Mouse (Mus musculus): Measurements from ENCODE around the gene Frmd6. TPM values are rescaled to one million over a fixed set of nuclear protein-coding genes. Genes with fewer than 3 reads are reported as not detected.

Frmd6 gene
- polyA plus RNA-seq, 1 experiment from 2014 or later, result 68.9 TPM

GRCm38 (mm10) chr12:70799231-70800002 lies 25.9 kb upstream of the Frmd6 start:
- peak overlapping the region; percentile 5; the same call in 1 of the 2 replicates for H3K4me2 ChIP-seq (ENCODE audit: low read depth, low read length)
- DNase-seq (ENCODE audit: low spot score) (peak; percentile 49), ATAC-seq (replicated peaks; ENCODE audit: insufficient number of reproducible peaks, low FRiP score, low TSS enrichment, low read depth) (no peak)
- H3K4me1 ChIP-seq (ENCODE audit: control insufficient read depth, insufficient read depth, low read length), result peaks cover 6% of the 10 kb centered on the region
- no peaks in the 10 kb centered on the region for H3K36me3 ChIP-seq (replicated peaks; ENCODE audit: control insufficient read depth, insufficient read depth, low read depth, low read length)
- H3K27me3 ChIP-seq (ENCODE audit: control insufficient read depth, insufficient read depth, low read length), result no peaks in the 10 kb centered on the region
- H3K9ac ChIP-seq (replicated peaks; ENCODE audit: low read length), result no peak overlapping the region
- no peak overlapping the region for H3K4me3 ChIP-seq (ENCODE audit: low read depth, low read length)
- H3K27ac ChIP-seq (replicated peaks; ENCODE audit: low read depth, low read length), result no peak overlapping the region
- no peaks in the 10 kb centered on the region for H3K9me3 ChIP-seq (replicated peaks; ENCODE audit: control insufficient read depth, low read length)
- 38% methylated on average over 19 of the region's 19 CpGs for WGBS

GRCm38 (mm10) chr12:70800086-70800485 lies 25.2 kb upstream of the Frmd6 start:
- no peak overlapping the region for H3K9ac ChIP-seq (replicated peaks; ENCODE audit: low read length)
- no peaks in the 10 kb centered on the region for H3K9me3 ChIP-seq (replicated peaks; ENCODE audit: control insufficient read depth, low read length)
- ATAC-seq (replicated peaks; ENCODE audit: insufficient number of reproducible peaks, low FRiP score, low TSS enrichment, low read depth), result no peak
- DNase-seq (ENCODE audit: low spot score), result no peak
- no peak overlapping the region for H3K4me3 ChIP-seq (ENCODE audit: low read depth, low read length)
- H3K36me3 ChIP-seq (replicated peaks; ENCODE audit: control insufficient read depth, insufficient read depth, low read depth, low read length), result no peaks in the 10 kb centered on the region
- no peak overlapping the region for H3K27ac ChIP-seq (replicated peaks; ENCODE audit: low read depth, low read length)
- H3K4me1 ChIP-seq (ENCODE audit: control insufficient read depth, insufficient read depth, low read length), result peaks cover 5% of the 10 kb centered on the region; the same call in 1 of the 2 replicates
- WGBS, result 82% methylated on average over 8 of the region's 8 CpGs
- no peak overlapping the region for H3K4me2 ChIP-seq (ENCODE audit: low read depth, low read length)
- no peaks in the 10 kb centered on the region for H3K27me3 ChIP-seq (ENCODE audit: control insufficient read depth, insufficient read depth, low read length)

GRCm38 (mm10) chr12:70801361-70801760 lies 24.0 kb upstream of the Frmd6 start:
- Histone ChIP-seq H3K4me3 (ENCODE audit: low read depth, low read length) (no peak overlapping the region), H3K36me3 (replicated peaks; ENCODE audit: control insufficient read depth, insufficient read depth, low read depth, low read length) (no peaks in the 10 kb centered on the region), H3K4me1 (ENCODE audit: control insufficient read depth, insufficient read depth, low read length) (peaks cover 4% of the 10 kb centered on the region; the same call in 1 of the 2 replicates), H3K9ac (replicated peaks; ENCODE audit: low read length) (no peak overlapping the region), H3K27me3 (ENCODE audit: control insufficient read depth, insufficient read depth, low read length) (no peaks in the 10 kb centered on the region), H3K9me3 (replicated peaks; ENCODE audit: control insufficient read depth, low read length) (no peaks in the 10 kb centered on the region), H3K27ac (replicated peaks; ENCODE audit: low read depth, low read length) (no peak overlapping the region), H3K4me2 (ENCODE audit: low read depth, low read length) (no peak overlapping the region)
- no peak for ATAC-seq (replicated peaks; ENCODE audit: insufficient number of reproducible peaks, low FRiP score, low TSS enrichment, low read depth)
- WGBS, result 74% methylated on average over 8 of the region's 8 CpGs
- no peak for DNase-seq (ENCODE audit: low spot score)

GRCm38 (mm10) chr12:70803494-70803893 lies 21.8 kb upstream of the Frmd6 start:
- ATAC-seq (replicated peaks; ENCODE audit: insufficient number of reproducible peaks, low FRiP score, low TSS enrichment, low read depth) (no peak), DNase-seq (ENCODE audit: low spot score) (no peak)
- 73% methylated on average over 4 of the region's 4 CpGs for WGBS

GRCm38 (mm10) chr12:70804989-70805388 lies 20.3 kb upstream of the Frmd6 start:
- Histone ChIP-seq H3K9ac (replicated peaks; ENCODE audit: low read length) (no peak overlapping the region), H3K27me3 (ENCODE audit: control insufficient read depth, insufficient read depth, low read length) (no peaks in the 10 kb centered on the region), H3K9me3 (replicated peaks; ENCODE audit: control insufficient read depth, low read length) (no peaks in the 10 kb centered on the region), H3K36me3 (replicated peaks; ENCODE audit: control insufficient read depth, insufficient read depth, low read depth, low read length) (no peaks in the 10 kb centered on the region), H3K4me2 (ENCODE audit: low read depth, low read length) (no peak overlapping the region), H3K4me1 (ENCODE audit: control insufficient read depth, insufficient read depth, low read length) (no peaks in the 10 kb centered on the region), H3K4me3 (ENCODE audit: low read depth, low read length) (no peak overlapping the region), H3K27ac (replicated peaks; ENCODE audit: low read depth, low read length) (no peak overlapping the region)
- ATAC-seq (replicated peaks; ENCODE audit: insufficient number of reproducible peaks, low FRiP score, low TSS enrichment, low read depth) (no peak), DNase-seq (ENCODE audit: low spot score) (no peak)
- 73% methylated on average over 2 of the region's 2 CpGs for WGBS

More at GRCm38 (mm10) chr12:70803494-70803893, 21.8 kb upstream of the Frmd6 start:
- Histone ChIP-seq H3K9me3 (replicated peaks; ENCODE audit: control insufficient read depth, low read length) (no peaks in the 10 kb centered on the region), H3K4me2 (ENCODE audit: low read depth, low read length) (no peak overlapping the region), H3K27me3 (ENCODE audit: control insufficient read depth, insufficient read depth, low read length) (no peaks in the 10 kb centered on the region), H3K27ac (replicated peaks; ENCODE audit: low read depth, low read length) (no peak overlapping the region), H3K4me3 (ENCODE audit: low read depth, low read length) (no peak overlapping the region), H3K9ac (replicated peaks; ENCODE audit: low read length) (no peak overlapping the region), H3K36me3 (replicated peaks; ENCODE audit: control insufficient read depth, insufficient read depth, low read depth, low read length) (no peaks in the 10 kb centered on the region), H3K4me1 (ENCODE audit: control insufficient read depth, insufficient read depth, low read length) (peaks cover 4% of the 10 kb centered on the region; the same call in 1 of the 2 replicates)

GRCm38 (mm10) chr12:70807543-70807942 lies 17.8 kb upstream of the Frmd6 start:
- WGBS, result 26% methylated on average over 5 of the region's 5 CpGs

GRCm38 (mm10) chr12:70807975-70808374 lies 17.3 kb upstream of the Frmd6 start:
- H3K36me3 ChIP-seq (replicated peaks; ENCODE audit: control insufficient read depth, insufficient read depth, low read depth, low read length), result no peaks in the 10 kb centered on the region
- no peaks in the 10 kb centered on the region for H3K27me3 ChIP-seq (ENCODE audit: control insufficient read depth, insufficient read depth, low read length)
- H3K9ac ChIP-seq (replicated peaks; ENCODE audit: low read length), result no peak overlapping the region
- H3K27ac ChIP-seq (replicated peaks; ENCODE audit: low read depth, low read length), result no peak overlapping the region
- WGBS, result 55% methylated on average over 6 of the region's 6 CpGs
- ATAC-seq (replicated peaks; ENCODE audit: insufficient number of reproducible peaks, low FRiP score, low TSS enrichment, low read depth), result no peak
- no peaks in the 10 kb centered on the region for H3K4me1 ChIP-seq (ENCODE audit: control insufficient read depth, insufficient read depth, low read length)
- H3K9me3 ChIP-seq (replicated peaks; ENCODE audit: control insufficient read depth, low read length), result no peaks in the 10 kb centered on the region
- no peak overlapping the region for H3K4me2 ChIP-seq (ENCODE audit: low read depth, low read length)
- no peak overlapping the region for H3K4me3 ChIP-seq (ENCODE audit: low read depth, low read length)
- DNase-seq (ENCODE audit: low spot score), result no peak

More at GRCm38 (mm10) chr12:70807543-70807942, 17.8 kb upstream of the Frmd6 start:
- peak; percentile 67 for DNase-seq (ENCODE audit: low spot score)
- Histone ChIP-seq H3K27me3 (ENCODE audit: control insufficient read depth, insufficient read depth, low read length) (no peaks in the 10 kb centered on the region), H3K4me2 (ENCODE audit: low read depth, low read length) (no peak overlapping the region), H3K4me3 (ENCODE audit: low read depth, low read length) (no peak overlapping the region), H3K9ac (replicated peaks; ENCODE audit: low read length) (no peak overlapping the region), H3K36me3 (replicated peaks; ENCODE audit: control insufficient read depth, insufficient read depth, low read depth, low read length) (no peaks in the 10 kb centered on the region), H3K27ac (replicated peaks; ENCODE audit: low read depth, low read length) (no peak overlapping the region), H3K9me3 (replicated peaks; ENCODE audit: control insufficient read depth, low read length) (no peaks in the 10 kb centered on the region), H3K4me1 (ENCODE audit: control insufficient read depth, insufficient read depth, low read length) (no peaks in the 10 kb centered on the region)
- ATAC-seq (replicated peaks; ENCODE audit: insufficient number of reproducible peaks, low FRiP score, low TSS enrichment, low read depth), result no peak

GRCm38 (mm10) chr12:70809957-70810356 lies 15.4 kb upstream of the Frmd6 start:
- ATAC-seq (replicated peaks; ENCODE audit: insufficient number of reproducible peaks, low FRiP score, low TSS enrichment, low read depth) (no peak), DNase-seq (ENCODE audit: low spot score) (no peak)
- Histone ChIP-seq H3K9me3 (replicated peaks; ENCODE audit: control insufficient read depth, low read length) (no peaks in the 10 kb centered on the region), H3K27ac (replicated peaks; ENCODE audit: low read depth, low read length) (no peak overlapping the region), H3K9ac (replicated peaks; ENCODE audit: low read length) (no peak overlapping the region), H3K27me3 (ENCODE audit: control insufficient read depth, insufficient read depth, low read length) (no peaks in the 10 kb centered on the region), H3K4me1 (ENCODE audit: control insufficient read depth, insufficient read depth, low read length) (no peaks in the 10 kb centered on the region), H3K4me2 (ENCODE audit: low read depth, low read length) (no peak overlapping the region), H3K4me3 (ENCODE audit: low read depth, low read length) (no peak overlapping the region), H3K36me3 (replicated peaks; ENCODE audit: control insufficient read depth, insufficient read depth, low read depth, low read length) (no peaks in the 10 kb centered on the region)
- 78% methylated on average over 2 of the region's 2 CpGs for WGBS

Data from embryonic facial prominence, embryonic 11.5 days (tissue).